Comparison of ENCODE assay signal across 27 mouse cellular contexts in the genomic region with DNA sequence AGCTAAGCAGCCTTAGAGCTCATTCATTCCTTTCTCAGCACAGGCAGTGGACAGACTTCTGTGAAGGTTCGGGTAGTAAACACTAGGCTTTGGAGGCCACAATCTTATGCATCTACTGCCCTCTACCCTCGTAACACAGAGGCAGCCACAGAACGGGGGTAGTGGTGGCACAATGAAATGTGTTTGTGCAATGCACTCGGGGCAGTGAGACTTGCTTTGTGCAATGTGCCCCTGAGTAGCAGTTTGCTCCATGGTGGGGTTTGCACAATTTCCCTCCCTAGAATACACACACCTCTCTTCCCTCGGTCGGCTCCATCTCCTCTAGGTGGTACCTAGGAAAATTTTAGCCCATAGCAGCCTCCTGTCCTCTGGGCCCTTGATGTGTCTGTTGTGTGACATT. TPM values are rescaled to one million over a fixed set of nuclear protein-coding genes. Genes with fewer than 3 reads are reported as not detected.
A peak's percentile ranks its signal among the peaks of the same experiment; 100 is the strongest.
DNase-seq lines count a peak whose midpoint lies in the region; ATAC-seq and TF ChIP-seq lines count a peak whose summit lies in the region.
"Had no signal": no experiment of that assay in that cellular context is flagged by ENCODE, and none has a peak within 500 bp of the region (broad histone marks: within the 10 kb centered on the region; RNA-seq: fewer than 3 reads in every experiment).

No protein-coding gene starts in this region.

- intact Hi-C loops in left cerebral cortex, adult 2 months (cut with DNase I): no loop called here

- no peak overlapping the region for H3K9ac ChIP-seq in midbrain, embryonic 11.5 days (ENCODE audit: low read length)
- no peak overlapping the region for H3K9ac ChIP-seq in midbrain, postnatal 0 days (replicated peaks; ENCODE audit: low read length, poor library complexity, severe bottlenecking)
- H3K9ac ChIP-seq: forebrain, embryonic 13.5 days; hindbrain, embryonic 12.5 days; limb, embryonic 12.5 days; liver, embryonic 15.5 days had no signal

- no peaks in the 10 kb centered on the region for H3K36me3 ChIP-seq in midbrain, embryonic 11.5 days (ENCODE audit: control insufficient read depth, insufficient read depth, low read length)
- 0 out of 2 replicates have a peak, but pooled peaks cover 2% of the 10 kb centered on the region for H3K36me3 ChIP-seq in midbrain, postnatal 0 days (ENCODE audit: insufficient read depth, low read length)
- H3K36me3 ChIP-seq: hindbrain, embryonic 12.5 days; limb, embryonic 12.5 days; liver, embryonic 15.5 days; midbrain, embryonic 10.5 days had no signal

- H3K4me1 ChIP-seq in midbrain, embryonic 11.5 days (ENCODE audit: control insufficient read depth, insufficient read depth, low read length): no peaks in the 10 kb centered on the region
- H3K4me1 ChIP-seq in midbrain, postnatal 0 days (ENCODE audit: insufficient read depth, low read length): no peaks in the 10 kb centered on the region
- H3K4me1 ChIP-seq: forebrain, embryonic 13.5 days; hindbrain, embryonic 12.5 days; midbrain, embryonic 10.5 days had no signal

- peak overlapping the region; percentile 44; the same call in 1 of the 2 replicates for H3K27ac ChIP-seq in left cerebral cortex, adult 2 months
- H3K27ac ChIP-seq in midbrain, embryonic 11.5 days (ENCODE audit: low read depth, low read length): no peak overlapping the region
- H3K27ac ChIP-seq in midbrain, postnatal 0 days (ENCODE audit: low read depth, low read length): no peak overlapping the region
- H3K27ac ChIP-seq: forebrain, embryonic 13.5 days; hindbrain, embryonic 12.5 days; hindbrain, postnatal 0 days; kidney, postnatal 0 days; limb, embryonic 12.5 days; liver, embryonic 15.5 days; midbrain, embryonic 10.5 days had no signal

- no peak overlapping the region for H3K4me3 ChIP-seq in left cerebral cortex, adult 2 months
- H3K4me3 ChIP-seq in midbrain, embryonic 11.5 days (ENCODE audit: low read depth, low read length): no peak overlapping the region
- no peak overlapping the region for H3K4me3 ChIP-seq in midbrain, postnatal 0 days (ENCODE audit: low read depth, low read length)
- H3K4me3 ChIP-seq: forebrain, embryonic 13.5 days; hindbrain, embryonic 12.5 days; limb, embryonic 12.5 days; liver, embryonic 15.5 days; midbrain, embryonic 10.5 days; myocyte had no signal

- 81% methylated on average over 6 of the region's 6 CpGs for WGBS in midbrain, embryonic 11.5 days
- 76% methylated on average over 6 of the region's 6 CpGs for WGBS in midbrain, postnatal 0 days

- no peak for ATAC-seq in midbrain, embryonic 11.5 days (ENCODE audit: low FRiP score)
- no peak for ATAC-seq in midbrain, postnatal 0 days (ENCODE audit: low FRiP score)
- ATAC-seq in megakaryocyte, adult 5-6 weeks (ENCODE audit: poor library complexity, severe bottlenecking): peak; percentile 36
- ATAC-seq: forebrain, embryonic 13.5 days; hindbrain, postnatal 0 days; intestine, embryonic 16.5 days; midbrain, embryonic 16.5 days had no signal

- no peaks in the 10 kb centered on the region for H3K9me3 ChIP-seq in midbrain, embryonic 11.5 days (ENCODE audit: control insufficient read depth, low read length)
- no peaks in the 10 kb centered on the region for H3K9me3 ChIP-seq in midbrain, postnatal 0 days (ENCODE audit: low read length)
- H3K9me3 ChIP-seq: forebrain, embryonic 13.5 days; hindbrain, embryonic 12.5 days; limb, embryonic 12.5 days; liver, embryonic 15.5 days; midbrain, embryonic 10.5 days had no signal

- TF ChIP-seq CTCF in left cerebral cortex, adult 2 months (IDR thresholded peaks at IDR 0.05): no peak
- no peak for TF ChIP-seq CTCF in midbrain, postnatal 0 days (IDR thresholded peaks at IDR 0.05)

- no peak overlapping the region for H3K4me2 ChIP-seq in midbrain, embryonic 11.5 days
- H3K4me2 ChIP-seq in midbrain, postnatal 0 days (ENCODE audit: low read depth, low read length, poor library complexity, severe bottlenecking): no peak overlapping the region
- H3K4me2 ChIP-seq: forebrain, embryonic 13.5 days; hindbrain, embryonic 12.5 days; limb, embryonic 12.5 days; liver, embryonic 15.5 days had no signal

- H3K27me3 ChIP-seq in midbrain, embryonic 11.5 days (ENCODE audit: control insufficient read depth, insufficient read depth, low read length): no peaks in the 10 kb centered on the region
- no peaks in the 10 kb centered on the region for H3K27me3 ChIP-seq in midbrain, postnatal 0 days (ENCODE audit: insufficient read depth, low read length)
- H3K27me3 ChIP-seq: forebrain, embryonic 13.5 days; hindbrain, embryonic 12.5 days; limb, embryonic 12.5 days; liver, embryonic 15.5 days had no signal

- no peak for DNase-seq in left cerebral cortex, adult 2 months (ENCODE audit: extremely low spot score in 1 of 2, low spot score in 2 of 2)
- no peak for DNase-seq in left cerebral cortex, adult 8-10 months (ENCODE audit: low spot score in 2 of 2)
- DNase-seq in midbrain, embryonic 11.5 days (ENCODE audit: low spot score, missing footprints): peak; percentile 12
- no peak for DNase-seq in midbrain, postnatal 0 days (ENCODE audit: low spot score)
- DNase-seq in neural tube, embryonic 10.5 days (ENCODE audit: extremely low spot score, low spot score): no peak
- DNase-seq in natural killer cell, adult 2 months (ENCODE audit: low spot score in 2 of 2): no peak
- DNase-seq: adrenal gland, adult 2 months; B cell, adult 2 months; cerebellum, adult 9-10 months; cerebellum, postnatal 36 days; gastrocnemius, postnatal 14 days; heart, adult 11 months; kidney, adult 8-10 months; kidney, postnatal 4 days; right cerebral cortex, postnatal 14 days; thymus, postnatal 4 days had no signal

RNA-seq across cellular contexts. Expression of a gene that starts 34.0 kb away (rescaled TPM):
- 10 to 100 TPM; 38.2 to 42.1 TPM for total RNA-seq in left cerebral cortex, adult 2 months (2021)
- total RNA-seq in left cerebral cortex, adult 8-10 months (2022): 10 to 100 TPM; 33.1 to 38.1 (median 34.4) TPM
- 55.7 and 56.7 TPM in 2 replicates for polyA plus RNA-seq in midbrain, embryonic 11.5 days (2014; fragmentation: Nextera tagmentation; extraction: Ambion mirVana)
- 29.2 and 32.3 TPM in 2 replicates for total RNA-seq in midbrain, postnatal 0 days (2014; rRNA removed)
- 43.2 and 43.4 TPM in 2 replicates for polyA plus RNA-seq in midbrain, postnatal 0 days (2015; fragmentation: Nextera tagmentation; extraction: Ambion mirVana)
- 28.7 and 31.0 TPM in 2 replicates for total RNA-seq in megakaryocyte, adult 5-6 weeks (2015)
- total RNA-seq in megakaryocyte, adult 5-6 weeks (2017): 23.1 and 24.5 TPM in 2 replicates

RNA-seq across cellular contexts. Expression of a gene that starts 48.9 kb away (rescaled TPM):
- total RNA-seq in left cerebral cortex, adult 2 months (2021): 10 to 100 TPM; 15.6 to 16.6 TPM
- 10 to 100 TPM in 2 of 4 experiments, 1 to 10 TPM in 2; 7.8 to 11.0 (median 9.7) TPM for total RNA-seq in left cerebral cortex, adult 8-10 months (2022)
- 17.2 and 23.4 TPM in 2 replicates for polyA plus RNA-seq in midbrain, embryonic 11.5 days (2014; fragmentation: Nextera tagmentation; extraction: Ambion mirVana)
- total RNA-seq in midbrain, postnatal 0 days (2014; rRNA removed): 10.6 and 12.0 TPM in 2 replicates
- 13.0 and 13.4 TPM in 2 replicates for polyA plus RNA-seq in midbrain, postnatal 0 days (2015; fragmentation: Nextera tagmentation; extraction: Ambion mirVana)
- 3.4 and 4.6 TPM in 2 replicates for total RNA-seq in megakaryocyte, adult 5-6 weeks (2015)
- total RNA-seq in megakaryocyte, adult 5-6 weeks (2017): 4.1 and 4.8 TPM in 2 replicates

RNA-seq across cellular contexts. Expression of a gene that starts 58.1 kb away (rescaled TPM):
- 10 to 100 TPM; 27.2 to 32.1 TPM for total RNA-seq in left cerebral cortex, adult 2 months (2021)
- total RNA-seq in left cerebral cortex, adult 8-10 months (2022): 10 to 100 TPM; 24.2 to 26.0 (median 25.0) TPM
- 0.52 and 1.00 TPM in 2 replicates for polyA plus RNA-seq in midbrain, embryonic 11.5 days (2014; fragmentation: Nextera tagmentation; extraction: Ambion mirVana)
- 9.0 and 13.5 TPM in 2 replicates for total RNA-seq in midbrain, postnatal 0 days (2014; rRNA removed)
- 4.9 and 5.8 TPM in 2 replicates for polyA plus RNA-seq in midbrain, postnatal 0 days (2015; fragmentation: Nextera tagmentation; extraction: Ambion mirVana)
- 81.7 and 97.9 TPM in 2 replicates for total RNA-seq in megakaryocyte, adult 5-6 weeks (2015)
- total RNA-seq in megakaryocyte, adult 5-6 weeks (2017): 99.6 and 110 TPM in 2 replicates
